In genomic region chr1:35726596-35726995, GRCm38 (mm10) we compare ENCODE assay signal across 10 mouse cellular contexts.
DNase-seq lines count a peak whose midpoint lies in the region; ATAC-seq lines count a peak whose summit lies in the region.
"Had no signal": no experiment of that assay in that cellular context is flagged by ENCODE, and none has a peak within 500 bp of the region (broad histone marks: within the 10 kb centered on the region; RNA-seq: fewer than 3 reads in every experiment).

No protein-coding gene starts in this region.

- no peak overlapping the region for H3K4me2 ChIP-seq in liver, embryonic 12.5 days
- H3K4me2 ChIP-seq: neural tube, embryonic 12.5 days had no signal

- H3K9me3 ChIP-seq in liver, embryonic 12.5 days (replicated peaks) = no peaks in the 10 kb centered on the region
- H3K9me3 ChIP-seq: neural tube, embryonic 12.5 days had no signal

- H3K27me3 ChIP-seq in liver, embryonic 12.5 days (replicated peaks) = no peaks in the 10 kb centered on the region
- H3K27me3 ChIP-seq: neural tube, embryonic 12.5 days had no signal

- intact Hi-C loops in left cerebral cortex, postnatal 4 days (cut with DNase I) = no loop called here

- H3K4me1 ChIP-seq in liver, embryonic 12.5 days = 0 out of 2 replicates have a peak, but pooled peaks cover 6% of the 10 kb centered on the region
- H3K4me1 ChIP-seq: neural tube, embryonic 12.5 days had no signal

- peak; percentile 60 for DNase-seq in liver
- DNase-seq in adrenal gland, adult 18-20 months (ENCODE audit: low spot score in 2 of 2) = peak; percentile 72 to 75
- DNase-seq in embryo, embryonic 10.5 days (ENCODE audit: low spot score) = peak; percentile 86
- DNase-seq in heart, postnatal 4 days = peak; percentile 74
- DNase-seq in left cerebral cortex, postnatal 4 days = peak; percentile 66
- DNase-seq in right cerebral cortex, adult 2 months (ENCODE audit: low spot score in 2 of 2) = peak; percentile 80 to 81

- no peak overlapping the region for H3K27ac ChIP-seq in liver, embryonic 12.5 days
- H3K27ac ChIP-seq: neural tube, embryonic 12.5 days had no signal

- no peak overlapping the region for H3K9ac ChIP-seq in liver, embryonic 12.5 days
- H3K9ac ChIP-seq: neural tube, embryonic 12.5 days had no signal

- 26% methylated on average over 1 of the region's 1 CpGs for WGBS in liver, embryonic 12.5 days (ENCODE audit: insufficient replicate concordance)

- no peaks in the 10 kb centered on the region for H3K36me3 ChIP-seq in liver, embryonic 12.5 days
- H3K36me3 ChIP-seq: neural tube, embryonic 12.5 days had no signal

- H3K4me3 ChIP-seq in liver, embryonic 12.5 days = no peak overlapping the region
- H3K4me3 ChIP-seq: erythroblast, embryonic 14.5 days; neural tube, embryonic 12.5 days had no signal

- ATAC-seq in liver, embryonic 12.5 days = no peak
- ATAC-seq in megakaryocyte-erythroid progenitor cell, adult 5-6 weeks (replicated peaks; ENCODE audit: low FRiP score, low TSS enrichment, poor library complexity, severe bottlenecking) = no peak; the same call in 1 of the 2 replicates
